Mouse (Mus musculus) neural tube, embryonic 10.5 days (tissue): ENCODE measurements around the gene Wapl.

Source experiments
- DNase-seq: peaks from one replicate; pipeline ENCODE4 v3.0.0-alpha.2; 2017; ENCODE audit warnings: low spot score; ENCODE audit errors: extremely low spot score

Wapl gene

DNA sequence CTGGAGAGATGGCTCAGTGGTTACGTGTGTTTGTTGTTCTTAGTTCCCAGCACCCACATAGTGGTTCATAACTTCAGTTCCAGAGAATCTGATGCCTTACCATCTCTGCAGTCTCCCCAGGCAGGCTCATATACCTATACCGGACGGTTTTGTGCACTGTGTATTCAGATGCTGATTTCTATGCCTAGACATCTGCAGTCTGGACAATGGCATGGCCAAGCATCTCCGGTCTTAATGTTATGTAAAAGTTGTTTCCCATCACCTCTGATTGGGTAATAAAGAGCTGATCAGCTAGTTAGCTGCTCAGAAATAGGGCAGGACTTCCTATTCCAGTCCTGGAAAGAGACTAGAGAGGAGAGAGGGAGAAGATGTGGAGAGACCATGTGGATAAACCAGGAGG lies 20.2 kb downstream of the Wapl start:
- no peak for DNase-seq

DNA sequence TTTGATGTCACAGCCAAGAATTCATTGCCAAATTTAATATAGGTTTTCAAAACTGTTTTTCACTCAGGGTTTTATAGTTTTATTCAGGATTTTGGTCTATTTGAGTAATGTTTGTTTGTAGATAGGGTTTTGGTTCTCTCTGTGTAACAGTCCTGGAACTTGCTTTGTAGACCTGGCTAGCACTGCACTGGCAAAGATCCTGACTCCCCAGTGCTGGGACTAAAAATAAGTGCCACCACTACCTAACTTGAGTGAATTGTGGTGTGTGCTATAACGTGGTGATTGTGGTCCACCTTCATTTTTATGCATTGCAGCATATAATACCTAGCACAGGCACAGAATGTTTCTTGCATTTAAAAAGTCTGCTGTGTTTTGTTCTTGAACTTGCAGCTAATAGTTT lies 23.6 kb downstream of the Wapl start:
- DNase-seq, result no peak

DNA sequence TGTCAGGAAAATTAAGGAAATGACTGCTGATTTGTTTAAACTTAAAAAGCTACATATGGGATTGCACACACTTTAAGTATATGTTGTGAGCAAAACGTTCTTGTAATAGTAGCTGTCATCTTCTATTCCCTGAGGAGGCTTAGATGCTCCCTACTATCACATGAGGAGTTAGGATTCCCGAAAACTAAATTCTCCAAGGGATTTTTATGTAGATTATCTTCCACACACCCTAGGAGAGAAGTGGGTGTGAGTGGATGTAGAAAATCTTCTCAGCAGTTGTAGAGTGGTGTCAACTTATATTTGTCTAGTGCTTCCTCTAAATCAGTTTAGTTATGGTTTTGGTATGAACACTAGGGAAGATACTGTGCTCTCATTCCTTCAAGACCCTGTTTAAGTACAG lies 36.5 kb downstream of the Wapl start:
- DNase-seq, result no peak

DNA sequence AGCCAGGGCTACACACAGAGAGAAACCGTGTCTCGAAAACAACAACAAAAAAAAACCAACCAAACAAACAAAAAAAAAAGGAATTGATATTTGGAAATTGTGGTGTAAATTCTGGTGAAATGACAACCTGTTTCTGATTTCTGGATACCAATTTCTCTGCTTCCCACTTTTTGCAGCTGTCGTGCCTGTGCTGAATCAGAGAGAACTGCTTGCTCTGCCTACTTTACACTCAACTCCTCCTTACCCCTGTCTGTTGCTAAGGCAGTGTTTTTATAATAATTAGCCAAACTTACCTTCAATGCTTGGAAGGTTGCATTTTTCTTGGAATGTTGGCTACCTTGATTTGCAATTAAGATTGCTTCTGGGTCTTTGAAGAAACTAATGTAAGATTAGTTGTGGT lies 38.3 kb downstream of the Wapl start:
- DNase-seq, result no peak

DNA sequence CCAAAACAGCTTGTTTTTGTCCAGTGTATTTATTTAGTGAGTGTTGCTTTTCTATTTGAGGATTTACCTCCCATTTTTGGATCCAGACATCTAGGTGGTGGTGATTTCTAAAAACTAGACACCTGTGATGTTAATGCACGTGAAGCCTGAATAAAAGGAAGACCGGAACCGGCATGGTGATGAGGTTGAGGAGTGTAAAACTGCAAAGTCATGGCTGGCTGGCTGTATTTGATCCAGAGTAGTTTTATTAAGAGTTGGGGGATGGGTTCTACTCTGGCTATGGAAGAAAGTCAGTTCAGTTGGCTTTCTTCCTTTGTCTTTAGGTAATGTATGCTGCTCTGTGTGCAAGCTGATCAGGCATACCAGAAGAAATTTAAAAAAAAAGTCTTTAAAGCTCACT lies 39.1 kb downstream of the Wapl start:
- no peak for DNase-seq

DNA sequence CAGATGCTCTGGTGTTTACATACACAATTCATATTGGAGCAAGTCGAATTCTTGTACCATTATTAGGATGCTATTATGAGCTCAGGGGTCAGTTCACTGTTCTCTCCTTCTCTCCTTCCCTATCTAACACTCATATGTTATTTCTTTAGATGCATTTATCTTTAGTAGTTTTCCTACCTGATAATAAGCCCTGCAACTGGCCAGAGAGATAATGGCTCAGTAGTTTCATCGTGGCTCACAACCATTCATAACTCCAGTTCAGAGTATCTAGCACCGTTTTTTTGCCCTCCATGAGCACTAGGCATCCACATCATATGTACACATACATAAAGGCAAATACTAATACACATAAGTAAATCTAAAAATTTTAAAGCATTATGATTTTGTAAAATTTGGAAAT lies 44.4 kb downstream of the Wapl start:
- DNase-seq, result no peak

DNA sequence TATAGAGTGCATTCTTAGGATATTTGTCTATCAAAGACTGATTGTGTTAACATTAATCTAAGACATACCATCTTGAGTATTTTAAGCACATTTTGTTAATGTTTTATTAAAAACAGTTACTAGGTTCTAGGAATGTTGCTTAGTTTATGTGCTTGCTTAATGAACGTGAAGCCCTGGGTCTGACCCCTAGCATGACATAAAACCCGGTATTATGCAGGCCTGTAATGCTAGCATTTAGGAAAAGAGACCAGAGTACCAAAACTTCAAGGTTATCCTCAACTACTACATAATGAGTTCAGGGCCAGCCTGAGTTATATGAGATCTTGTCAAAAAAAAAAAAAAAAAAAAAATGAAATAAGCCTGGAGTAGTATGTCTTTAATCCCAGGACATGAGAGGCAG lies 54.0 kb downstream of the Wapl start:
- DNase-seq, result no peak

DNA sequence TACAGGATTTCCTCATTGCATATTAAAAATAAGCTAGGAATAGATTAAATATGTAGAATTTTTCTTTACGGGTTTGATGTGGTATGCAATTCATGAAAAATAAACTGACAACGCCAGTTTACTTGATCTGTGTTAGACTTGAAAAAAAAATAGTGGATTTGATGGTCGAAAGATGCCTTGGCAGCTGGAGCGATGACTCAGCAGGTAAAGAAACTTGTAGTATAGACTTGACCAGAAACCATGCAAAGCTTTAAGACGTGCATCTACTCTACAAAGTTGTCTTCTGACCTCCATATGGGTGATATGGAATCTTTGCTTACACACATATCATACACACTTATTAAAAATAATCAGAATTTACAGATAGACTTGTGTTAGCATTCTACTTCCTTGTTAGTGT lies 61.7 kb downstream of the Wapl start:
- no peak for DNase-seq

DNA sequence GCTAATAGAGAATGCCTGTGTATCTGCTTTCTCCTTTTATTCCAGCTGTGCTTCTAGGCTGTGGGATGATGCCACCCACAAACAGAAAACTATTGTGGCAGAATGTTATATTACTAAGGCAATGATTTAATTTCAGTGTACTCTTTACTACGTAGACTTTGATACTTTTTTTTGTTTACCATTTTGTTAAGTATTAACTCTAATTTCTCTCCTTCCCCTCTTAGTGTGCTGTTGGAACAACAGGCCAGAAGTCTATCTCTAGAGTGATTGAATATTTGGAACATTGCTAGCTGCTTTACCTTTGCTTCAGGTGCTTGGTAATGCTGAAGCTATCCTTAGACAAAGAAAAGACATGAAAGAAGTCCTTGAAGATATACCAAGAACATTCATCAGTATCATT lies 71.7 kb downstream of the Wapl start:
- no peak for DNase-seq

DNA sequence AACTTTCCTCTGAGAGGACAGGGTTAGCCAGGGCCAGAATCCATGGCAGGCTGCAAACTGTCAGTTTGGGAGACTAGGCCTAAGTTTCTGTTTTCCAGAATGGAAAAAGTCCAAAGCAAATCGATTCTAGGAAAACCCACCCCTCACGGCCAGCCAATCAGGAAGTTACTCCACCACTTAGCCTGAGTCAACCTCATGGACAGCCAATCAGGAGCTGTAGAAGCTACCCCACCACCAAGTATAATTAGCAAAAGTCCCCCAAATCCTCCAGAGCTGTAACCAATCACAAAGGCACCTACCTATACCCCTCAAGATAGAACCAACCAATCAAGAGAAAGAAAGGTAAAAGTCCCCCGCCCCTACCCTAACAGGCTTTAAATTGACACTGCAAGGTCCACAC lies 82.0 kb downstream of the Wapl start:
- no peak for DNase-seq

DNA sequence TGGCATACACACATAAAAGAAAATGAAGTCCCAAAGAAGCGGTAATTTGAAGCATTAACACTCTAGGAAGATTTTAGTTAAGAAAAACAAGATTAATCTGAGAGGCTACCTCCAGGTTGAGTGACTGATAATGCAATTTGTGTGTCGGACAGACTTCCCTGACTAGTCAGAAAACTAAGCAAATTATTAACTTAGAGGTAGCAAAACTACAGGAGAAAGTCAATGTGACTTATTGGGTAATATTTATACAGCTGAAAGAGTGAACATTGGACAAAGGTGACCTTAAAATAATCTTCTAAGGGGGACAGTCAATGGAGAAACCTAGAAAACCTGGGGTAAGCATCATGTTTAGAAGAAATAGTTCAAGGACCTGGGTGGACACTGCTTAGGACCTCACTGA lies 86.2 kb downstream of the Wapl start:
- DNase-seq, result no peak

DNA sequence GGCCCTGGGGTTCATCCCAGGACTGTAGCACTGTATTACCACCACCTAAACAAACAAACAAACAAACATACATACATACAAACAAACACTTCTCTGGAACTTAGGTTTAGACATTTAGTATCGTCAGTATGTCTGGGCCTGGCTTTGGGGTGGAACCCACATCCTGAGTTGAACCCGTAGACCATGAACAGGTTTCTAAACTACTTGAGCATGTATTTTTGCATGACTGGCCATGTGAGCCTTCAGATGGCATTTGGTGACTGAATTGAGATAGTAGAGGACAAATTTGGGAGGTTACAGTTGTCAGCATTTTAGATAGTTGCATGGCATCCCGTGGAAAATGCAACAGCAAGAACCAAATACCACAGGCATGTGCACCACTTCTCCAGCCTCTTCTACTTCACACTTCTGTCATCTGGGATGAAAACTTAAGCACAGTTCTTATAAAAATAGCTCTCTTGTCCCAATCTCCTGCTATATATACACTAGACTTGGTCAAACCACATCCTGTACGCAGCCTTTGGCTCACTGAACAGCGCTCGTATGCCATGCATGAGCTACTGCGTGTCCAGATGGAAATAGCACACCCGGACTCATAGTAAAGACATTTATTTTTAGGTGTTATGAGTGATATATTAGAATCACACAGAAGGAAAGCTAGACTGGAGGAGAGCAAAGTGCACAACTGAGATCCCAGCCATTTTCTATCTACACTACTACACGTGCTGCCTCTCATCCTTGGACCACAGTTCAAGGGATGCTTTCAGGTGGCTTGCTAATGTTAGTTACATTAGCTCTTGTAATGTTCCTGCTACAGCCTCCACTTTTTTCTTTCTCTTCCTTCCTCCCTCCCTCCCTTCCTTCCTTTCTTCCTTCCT lies 87.6 kb downstream of the Wapl start:
- no peak for DNase-seq

DNA sequence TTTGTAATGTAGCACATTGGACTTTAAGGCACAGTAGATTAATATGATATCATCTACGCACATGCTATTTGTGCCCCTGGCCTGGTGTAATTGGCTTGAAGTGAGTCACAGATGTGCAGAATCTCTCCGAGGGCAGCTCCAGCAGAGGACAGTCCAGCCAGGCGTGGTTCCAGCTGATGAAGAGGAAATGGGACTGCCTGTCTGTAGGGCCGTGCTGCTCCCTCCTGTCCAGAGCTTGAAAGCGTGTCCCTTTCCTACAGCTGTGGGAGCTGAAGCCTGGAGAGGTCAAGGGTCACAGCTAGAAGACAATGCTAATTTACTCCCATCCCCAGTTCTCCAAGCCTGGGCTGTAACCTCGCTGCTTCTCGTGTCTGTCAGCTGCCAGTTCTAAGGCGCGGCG lies 89.0 kb downstream of the Wapl start:
- no peak for DNase-seq

DNA sequence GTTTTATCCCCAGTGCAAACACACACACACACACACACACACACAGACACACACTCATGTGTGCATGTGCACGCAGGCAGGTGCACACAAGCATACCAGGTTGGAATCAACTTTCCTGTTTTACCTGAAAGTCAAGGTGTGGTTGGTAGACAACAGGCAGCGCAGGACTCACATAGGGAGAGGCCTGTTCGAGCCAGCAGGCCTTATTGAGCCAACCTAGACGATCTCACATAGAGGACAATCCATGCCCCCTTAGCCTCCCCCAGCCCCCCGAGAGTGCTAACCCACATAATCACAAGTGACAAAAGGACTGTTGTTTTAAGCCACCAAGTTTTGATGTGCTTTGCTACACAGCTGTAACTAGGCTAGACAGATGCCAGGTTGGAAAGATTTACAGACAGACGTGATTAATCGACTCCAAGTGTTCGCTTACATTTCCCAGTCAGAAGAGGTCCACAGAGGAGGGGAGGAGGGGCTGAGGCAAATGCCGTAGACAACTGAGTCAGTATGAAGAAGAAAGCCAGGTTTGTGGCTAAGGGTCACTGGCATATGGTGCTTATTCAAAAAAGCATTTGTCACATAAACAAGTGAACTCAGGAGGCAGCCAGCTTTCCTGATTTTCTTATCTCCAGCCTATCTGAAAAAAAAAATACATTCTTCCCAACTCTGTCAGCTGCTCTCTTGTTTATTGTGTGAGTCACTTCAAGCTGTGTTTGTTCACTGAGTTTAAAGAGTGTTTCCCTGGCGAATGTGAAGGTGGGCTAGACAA lies 90.2 kb downstream of the Wapl start:
- no peak for DNase-seq

DNA sequence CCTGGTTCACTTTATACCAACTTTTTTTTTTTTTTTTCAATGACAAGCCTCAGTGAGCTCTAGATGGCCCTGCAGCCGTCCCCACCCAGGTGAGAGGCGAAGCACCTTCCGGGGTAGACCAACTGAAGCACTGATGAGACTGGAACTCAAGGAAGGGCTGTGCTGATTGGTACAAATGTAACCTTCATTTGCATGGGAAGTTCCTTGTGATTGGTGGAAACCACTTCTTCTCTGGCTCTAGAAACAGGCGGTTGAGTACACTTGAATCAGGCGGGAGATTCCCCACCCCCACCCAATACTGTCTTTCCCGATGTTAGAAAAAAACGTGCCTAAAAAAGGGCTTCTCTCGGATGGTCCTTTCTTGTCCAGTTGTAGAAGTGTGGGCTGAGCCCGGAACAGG lies 91.2 kb downstream of the Wapl start:
- DNase-seq, result no peak

DNA sequence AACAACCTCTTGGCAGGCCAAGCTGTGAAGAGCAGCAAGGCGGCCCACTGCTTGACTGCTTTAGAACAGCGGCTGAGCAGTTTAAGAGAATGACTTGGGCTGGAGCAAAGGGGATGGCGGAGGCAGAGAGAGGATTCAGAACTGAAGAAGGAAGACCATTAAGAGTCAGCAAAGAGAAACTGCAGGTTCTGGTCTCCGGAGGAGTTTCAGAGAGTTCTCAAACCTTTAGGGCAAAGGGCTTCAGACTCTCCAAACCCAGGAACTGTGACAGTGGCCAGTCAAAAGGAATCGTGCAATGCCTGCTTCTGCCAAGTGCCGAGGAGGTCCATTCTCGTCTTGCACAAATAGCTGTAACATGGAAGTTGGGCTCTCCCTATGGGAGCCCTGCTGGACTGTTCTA lies 91.7 kb downstream of the Wapl start:
- DNase-seq, result no peak

DNA sequence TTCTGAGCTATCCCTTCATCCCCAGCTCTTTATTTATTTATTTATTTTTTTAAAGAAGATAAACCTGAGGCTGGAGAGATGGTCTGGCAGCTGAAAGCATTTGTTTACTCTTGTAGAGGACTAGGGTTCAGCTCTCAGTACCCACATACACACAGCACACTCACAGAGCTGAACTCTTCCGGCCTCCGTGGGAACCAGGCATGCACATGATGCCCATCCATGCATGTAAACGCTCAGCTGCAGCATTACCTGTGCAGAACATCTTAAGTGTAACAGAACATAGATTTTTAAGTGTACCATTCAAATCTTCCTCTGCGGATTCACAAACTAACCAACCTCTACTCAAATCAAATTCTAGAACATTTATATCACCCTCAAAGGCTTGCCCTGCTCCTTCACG lies 92.5 kb downstream of the Wapl start:
- no peak for DNase-seq

DNA sequence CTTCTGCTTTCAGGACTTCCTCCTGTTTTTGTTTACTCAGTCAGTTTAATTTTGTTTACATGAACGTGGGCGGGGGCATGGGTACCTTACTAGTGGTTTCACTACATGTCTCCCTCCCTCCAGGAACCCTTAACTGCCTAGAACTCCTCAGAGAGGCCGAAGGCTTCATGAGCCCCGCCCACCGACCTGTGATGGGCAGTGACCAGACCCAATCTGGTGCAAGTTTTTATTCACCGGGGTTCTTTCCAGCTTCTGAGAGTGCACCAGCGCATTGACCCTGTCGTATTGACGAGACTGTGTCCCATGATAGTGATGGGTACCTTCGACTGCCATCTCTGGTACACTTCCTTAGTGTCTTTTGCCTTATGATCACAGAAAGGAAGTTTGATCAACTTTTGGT lies 94.6 kb downstream of the Wapl start:
- DNase-seq, result peak; percentile 65

DNA sequence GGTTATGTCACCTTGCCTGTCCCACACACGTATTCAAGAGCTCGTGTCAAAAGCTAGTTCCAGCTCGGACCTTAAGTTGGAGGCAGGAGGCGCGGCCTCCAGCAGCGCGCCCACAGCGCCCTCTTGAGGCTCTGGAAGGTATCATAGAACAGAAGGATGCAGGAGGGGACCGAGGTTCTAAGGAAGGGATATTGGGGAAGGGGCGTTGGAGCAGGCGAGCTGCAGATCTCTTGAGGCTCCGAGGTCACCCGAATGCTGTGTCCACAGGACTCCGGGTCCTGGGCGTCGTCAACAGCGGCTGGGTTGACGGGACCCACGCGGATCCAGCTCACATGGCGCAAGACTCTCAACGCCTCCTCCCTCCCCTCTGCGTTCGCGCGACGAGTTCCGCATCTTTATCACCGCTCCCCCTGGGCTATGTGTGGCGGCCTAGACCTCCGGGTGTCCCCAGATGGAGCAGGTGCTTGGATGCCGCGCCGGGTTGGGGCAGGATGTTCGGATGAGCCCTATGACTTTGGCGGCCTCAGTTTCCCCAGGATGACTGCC lies 95.4 kb downstream of the Wapl start:
- peak; percentile 89 for DNase-seq

DNA sequence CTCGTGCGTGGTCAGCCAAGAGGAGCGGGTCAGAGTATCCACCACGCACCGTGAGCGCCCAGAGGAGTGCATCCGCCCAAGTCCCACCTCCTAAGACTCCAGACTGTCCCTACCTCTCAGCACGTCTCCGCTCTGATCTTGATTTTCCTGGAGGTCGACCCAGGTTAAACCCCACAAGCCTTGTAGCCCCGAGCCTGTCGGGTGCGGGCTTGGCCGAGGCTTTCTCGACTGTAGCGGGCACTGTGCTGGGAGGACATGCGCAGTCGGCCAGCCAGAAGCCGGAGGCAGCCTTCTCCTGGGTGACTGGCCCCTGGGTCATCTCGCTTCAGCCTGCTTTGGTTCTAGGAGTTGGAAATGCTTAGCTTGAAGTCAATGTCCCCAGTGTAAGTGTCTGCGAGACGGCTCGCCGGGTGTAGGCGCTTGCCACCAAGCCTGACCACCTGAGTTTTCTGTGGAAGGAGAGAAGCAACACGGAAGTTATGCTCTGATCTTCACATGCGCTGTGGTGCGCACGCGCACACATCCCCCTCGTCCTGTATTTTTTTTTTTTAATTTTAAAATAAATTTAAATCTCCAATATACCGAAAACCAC lies 95.9 kb downstream of the Wapl start:
- peak; percentile 59 for DNase-seq

DNA sequence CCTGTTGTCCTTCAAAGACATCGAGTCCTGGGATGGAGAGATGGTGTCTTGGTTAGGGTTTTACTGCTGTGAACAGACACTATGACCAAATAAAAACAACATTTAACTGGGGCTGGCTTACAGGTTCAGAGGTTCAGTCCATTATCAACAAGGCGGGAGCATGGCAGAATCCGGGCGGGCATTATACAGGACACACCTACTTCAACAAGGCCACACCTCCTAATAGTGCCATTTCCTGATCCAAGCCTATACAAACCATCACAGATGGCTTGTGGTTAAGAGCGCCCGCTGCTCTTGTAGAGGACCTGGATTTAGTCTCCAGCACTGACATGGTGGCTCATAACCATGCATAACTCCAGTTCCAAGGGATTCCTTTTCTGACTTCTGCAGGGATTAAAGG lies 96.7 kb downstream of the Wapl start:
- DNase-seq, result no peak

DNA sequence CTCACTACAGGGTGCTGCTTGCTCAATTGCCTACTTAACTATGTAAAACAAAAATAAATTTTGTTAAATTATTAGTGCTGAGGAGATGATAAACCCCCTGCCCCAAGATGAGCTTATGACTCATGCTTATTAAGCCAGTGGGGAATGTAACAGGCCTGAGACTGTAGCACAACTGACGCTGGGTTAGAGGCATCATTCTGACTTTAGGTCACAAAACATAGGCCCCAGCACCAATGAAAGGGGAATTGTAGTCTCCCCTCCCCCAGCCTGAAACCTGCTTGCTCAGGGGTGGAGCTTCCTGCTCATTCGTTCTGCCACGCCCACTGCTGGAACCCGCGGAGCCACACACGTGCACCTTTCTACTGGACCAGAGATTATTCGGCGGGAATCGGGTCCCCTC lies 97.9 kb downstream of the Wapl start:
- DNase-seq, result no peak
